Mouse (Mus musculus): Measurements from ENCODE around the gene Cdip1. TPM values are rescaled to one million over a fixed set of nuclear protein-coding genes. Genes with fewer than 3 reads are reported as not detected.

Gene Cdip1
- 35.4 and 38.8 TPM in 2 replicates for polyA plus RNA-seq (2015; fragmentation: Nextera tagmentation; extraction: Ambion mirVana)

DNA sequence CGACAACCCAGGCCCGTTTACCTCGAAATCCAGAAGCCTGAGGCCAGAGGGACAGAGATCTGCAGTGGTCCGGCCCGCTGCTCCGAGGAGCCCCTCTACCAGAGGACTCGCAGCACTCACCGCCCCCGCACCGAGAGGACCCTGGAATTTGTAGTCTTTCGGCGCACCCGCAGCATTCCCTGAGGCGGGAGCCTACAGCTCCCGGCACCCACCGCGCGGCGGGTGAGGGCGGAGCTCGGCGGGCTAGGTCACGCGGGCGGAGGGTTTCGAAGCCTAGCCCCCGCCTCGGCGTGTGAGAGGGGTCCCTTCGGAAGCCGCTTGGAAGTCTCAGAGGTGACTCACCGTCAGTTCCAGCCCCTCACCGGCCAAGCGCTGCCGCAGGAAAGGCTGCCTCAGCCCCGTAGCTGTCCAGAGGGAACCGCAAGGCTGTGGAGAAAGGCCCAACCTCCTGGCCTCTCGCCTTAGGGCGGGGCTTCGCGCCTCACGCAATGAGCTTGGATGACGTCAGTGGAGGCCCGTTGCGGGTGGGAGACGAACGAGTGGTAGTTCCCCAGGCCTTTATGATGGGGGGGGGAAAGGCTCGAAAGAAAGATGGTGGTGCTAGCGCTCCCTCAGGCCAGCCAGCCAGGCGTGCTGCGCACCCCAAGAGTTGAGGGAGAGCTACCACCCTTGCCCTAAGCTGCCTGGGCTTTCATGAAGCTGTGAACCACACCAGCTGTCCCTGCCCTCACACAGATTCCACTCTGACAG, at the start of gene Cdip1:
TSS of gene Cdip1 (minus strand) at position 483 of the 750 bp plus-strand sequence.
- ATAC-seq (ENCODE audit: low FRiP score, low TSS enrichment) (peak; percentile 98), DNase-seq (ENCODE audit: low spot score) (peak; percentile 93)
- H3K27me3 ChIP-seq (ENCODE audit: control insufficient read depth, insufficient read depth, low read length) = no peaks in the 10 kb centered on the region
- no peaks in the 10 kb centered on the region for H3K36me3 ChIP-seq (ENCODE audit: control insufficient read depth, insufficient read depth, low read length)
- H3K27ac ChIP-seq (replicated peaks) = peak within 1 kb of the TSS; percentile 97
- WGBS = under 1% methylated on average over 51 of the region's 51 CpGs
- TF ChIP-seq EP300 (optimal IDR thresholded peaks at IDR 0.05) = no peak
- TF ChIP-seq CTCF (IDR thresholded peaks at IDR 0.05; ENCODE audit: low read depth) = peak; percentile 15; the same call in 1 of the 2 replicates
- H3K4me3 ChIP-seq (ENCODE audit: low read depth, low read length) = peak within 1 kb of the TSS; percentile 56
- 0 out of 2 replicates have a peak, but pooled peaks cover 4% of the 10 kb centered on the region for H3K4me1 ChIP-seq (replicated peaks; ENCODE audit: control insufficient read depth, insufficient read depth)
- peak within 1 kb of the TSS; percentile 68 for H3K9ac ChIP-seq (ENCODE audit: low read length)
- H3K9me3 ChIP-seq (ENCODE audit: control insufficient read depth, low read length) = no peaks in the 10 kb centered on the region
- H3K4me2 ChIP-seq (replicated peaks; ENCODE audit: low read depth) = peak within 1 kb of the TSS; percentile 79

GRCm38 (mm10) chr16:4839552-4839951, 49.5 kb upstream of the Cdip1 start:
- TF ChIP-seq CTCF (IDR thresholded peaks at IDR 0.05; ENCODE audit: low read depth) (no peak), EP300 (optimal IDR thresholded peaks at IDR 0.05) (no peak)
- DNase-seq (ENCODE audit: low spot score) (no peak), ATAC-seq (ENCODE audit: low FRiP score, low TSS enrichment) (no peak)
- Histone ChIP-seq H3K36me3 (ENCODE audit: control insufficient read depth, insufficient read depth, low read length) (no peaks in the 10 kb centered on the region), H3K4me3 (ENCODE audit: low read depth, low read length) (no peak overlapping the region), H3K4me2 (replicated peaks; ENCODE audit: low read depth) (no peak overlapping the region), H3K9ac (ENCODE audit: low read length) (no peak overlapping the region), H3K9me3 (ENCODE audit: control insufficient read depth, low read length) (no peaks in the 10 kb centered on the region), H3K4me1 (replicated peaks; ENCODE audit: control insufficient read depth, insufficient read depth) (no peaks in the 10 kb centered on the region), H3K27ac (replicated peaks) (no peak overlapping the region), H3K27me3 (ENCODE audit: control insufficient read depth, insufficient read depth, low read length) (no peaks in the 10 kb centered on the region)
- WGBS = 81% methylated on average over 3 of the region's 3 CpGs

- WGBS = 75% methylated on average over 3 of the region's 3 CpGs
- no peak overlapping the region for H3K4me3 ChIP-seq (ENCODE audit: low read depth, low read length)
- DNase-seq (ENCODE audit: low spot score) (no peak), ATAC-seq (ENCODE audit: low FRiP score, low TSS enrichment) (no peak)
- H3K36me3 ChIP-seq (ENCODE audit: control insufficient read depth, insufficient read depth, low read length) = no peaks in the 10 kb centered on the region
- no peaks in the 10 kb centered on the region for H3K27me3 ChIP-seq (ENCODE audit: control insufficient read depth, insufficient read depth, low read length)
- no peak overlapping the region for H3K27ac ChIP-seq (replicated peaks)
- H3K4me1 ChIP-seq (replicated peaks; ENCODE audit: control insufficient read depth, insufficient read depth) = no peaks in the 10 kb centered on the region
- H3K4me2 ChIP-seq (replicated peaks; ENCODE audit: low read depth) = no peak overlapping the region
- TF ChIP-seq CTCF (IDR thresholded peaks at IDR 0.05; ENCODE audit: low read depth) = no peak
- no peak for TF ChIP-seq EP300 (optimal IDR thresholded peaks at IDR 0.05)
- H3K9me3 ChIP-seq (ENCODE audit: control insufficient read depth, low read length) = no peaks in the 10 kb centered on the region
- no peak overlapping the region for H3K9ac ChIP-seq (ENCODE audit: low read length)
Observed at GRCm38 (mm10) chr16:4837631-4838030, 47.5 kb upstream of the Cdip1 start.

DNA sequence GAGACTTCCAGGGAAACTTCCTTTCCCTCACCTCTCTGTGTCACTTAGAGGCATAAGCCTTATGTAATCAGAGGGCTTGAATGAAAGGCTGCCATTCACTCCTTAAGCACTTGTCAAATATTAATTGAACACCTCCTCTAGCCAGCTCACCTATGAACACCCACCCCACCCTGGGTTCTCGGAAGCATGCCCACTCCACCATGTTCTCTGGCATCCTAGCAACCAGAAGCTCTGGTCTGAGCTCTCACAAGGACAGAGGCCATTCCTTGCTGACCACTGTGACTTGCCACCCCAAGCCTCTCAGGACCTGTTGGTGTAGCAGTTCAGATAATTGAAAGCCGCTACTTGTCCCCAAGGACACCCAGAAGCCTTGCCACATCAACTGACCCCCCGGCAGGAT, 45.1 kb upstream of the Cdip1 start, which contains the start of gene 4930562C15Rik:
TSS of gene 4930562C15Rik (plus strand) at position 226 of the 400 bp plus-strand sequence.
- ATAC-seq (ENCODE audit: low FRiP score, low TSS enrichment) (0 out of 2 replicates have a peak, but pooled peaks have one; percentile 45), DNase-seq (ENCODE audit: low spot score) (peak; percentile 27)
- Histone ChIP-seq H3K36me3 (ENCODE audit: control insufficient read depth, insufficient read depth, low read length) (no peaks in the 10 kb centered on the region), H3K4me2 (replicated peaks; ENCODE audit: low read depth) (no peak within 1 kb of the TSS), H3K27me3 (ENCODE audit: control insufficient read depth, insufficient read depth, low read length) (no peaks in the 10 kb centered on the region), H3K4me1 (replicated peaks; ENCODE audit: control insufficient read depth, insufficient read depth) (no peaks in the 10 kb centered on the region), H3K9me3 (ENCODE audit: control insufficient read depth, low read length) (no peaks in the 10 kb centered on the region), H3K9ac (ENCODE audit: low read length) (no peak within 1 kb of the TSS), H3K4me3 (ENCODE audit: low read depth, low read length) (no peak within 1 kb of the TSS), H3K27ac (replicated peaks) (no peak within 1 kb of the TSS)
- TF ChIP-seq EP300 (optimal IDR thresholded peaks at IDR 0.05) (no peak), CTCF (IDR thresholded peaks at IDR 0.05; ENCODE audit: low read depth) (no peak)
- WGBS = 88% methylated on average over 3 of the region's 3 CpGs

- DNase-seq (ENCODE audit: low spot score) = no peak
- H3K4me1 ChIP-seq (replicated peaks; ENCODE audit: control insufficient read depth, insufficient read depth) = no peaks in the 10 kb centered on the region
- no peaks in the 10 kb centered on the region for H3K36me3 ChIP-seq (ENCODE audit: control insufficient read depth, insufficient read depth, low read length)
- TF ChIP-seq EP300 (optimal IDR thresholded peaks at IDR 0.05) (no peak), CTCF (IDR thresholded peaks at IDR 0.05; ENCODE audit: low read depth) (no peak)
- no peak overlapping the region for H3K4me3 ChIP-seq (ENCODE audit: low read depth, low read length)
- no peak overlapping the region for H3K9ac ChIP-seq (ENCODE audit: low read length)
- no peaks in the 10 kb centered on the region for H3K27me3 ChIP-seq (ENCODE audit: control insufficient read depth, insufficient read depth, low read length)
- H3K27ac ChIP-seq (replicated peaks) = no peak overlapping the region
- no peaks in the 10 kb centered on the region for H3K9me3 ChIP-seq (ENCODE audit: control insufficient read depth, low read length)
- no peak for ATAC-seq (ENCODE audit: low FRiP score, low TSS enrichment)
- 61% methylated on average over 2 of the region's 2 CpGs for WGBS
- H3K4me2 ChIP-seq (replicated peaks; ENCODE audit: low read depth) = no peak overlapping the region
Observed at GRCm38 (mm10) chr16:4833858-4834257, 43.8 kb upstream of the Cdip1 start.

All from stomach, postnatal 0 days (tissue).